Mouse (Mus musculus) bone marrow, adult 2 months (tissue): ENCODE measurements around the gene Rtn1.

Source experiments
- CTCF ChIP-seq: fragments of 200-500 bp; IDR thresholded peaks from 2 replicates; pipeline ENCODE4 v1.5.1; 2011; ENCODE audit warnings: low read length, control low read depth; ENCODE audit not compliant: control insufficient read depth, insufficient read depth
- POLR2A ChIP-seq: fragments of 200-500 bp; IDR thresholded peaks from 2 replicates; pipeline ENCODE4 v1.6.1; 2011; ENCODE audit warnings: low read depth, mild to moderate bottlenecking, control low read depth, low read length, borderline replicate concordance; ENCODE audit not compliant: control insufficient read depth

- TF ChIP-seq CTCF (no peak), POLR2A (no peak)
Measured at GRCm38 (mm10) chr12:72348508-72348907, 60.3 kb downstream of the Rtn1 start.
